Mouse (Mus musculus): ENCODE results near the gene Synpo2.

Synpo2 gene

GRCm38 (mm10) chr3:123163192-123163523 lies 72.8 kb downstream of the Synpo2 start:
- DNase-seq = peak; percentile 12 to 14

- DNase-seq = no peak
Observed at GRCm38 (mm10) chr3:123162289-123163191, 73.4 kb downstream of the Synpo2 start.

GRCm38 (mm10) chr3:123160792-123161191 lies 75.2 kb downstream of the Synpo2 start:
- DNase-seq = peak; percentile 62 to 73

GRCm38 (mm10) chr3:123159139-123159824 lies 76.7 kb downstream of the Synpo2 start:
- peak; percentile 72 to 75 for DNase-seq

GRCm38 (mm10) chr3:123158579-123158978 lies 77.4 kb downstream of the Synpo2 start:
- DNase-seq = peak; percentile 18 to 27

- DNase-seq = peak in 1 of 2 experiments; percentile 16
Observed at GRCm38 (mm10) chr3:123153337-123153736, 82.6 kb downstream of the Synpo2 start.

GRCm38 (mm10) chr3:123152911-123153310 lies 83.0 kb downstream of the Synpo2 start:
- no peak for DNase-seq

- DNase-seq = no peak
Observed at GRCm38 (mm10) chr3:123150523-123151135, 85.3 kb downstream of the Synpo2 start.

- DNase-seq = no peak
Observed at GRCm38 (mm10) chr3:123149380-123150162, 86.4 kb downstream of the Synpo2 start.

- no peak for DNase-seq
Observed at GRCm38 (mm10) chr3:123148641-123149040, 87.3 kb downstream of the Synpo2 start.

GRCm38 (mm10) chr3:123146557-123146956 lies 89.4 kb downstream of the Synpo2 start:
- DNase-seq = no peak

- DNase-seq = no peak
Observed at GRCm38 (mm10) chr3:123145942-123146341, 90.0 kb downstream of the Synpo2 start.

GRCm38 (mm10) chr3:123143412-123143811 lies 92.5 kb downstream of the Synpo2 start:
- DNase-seq = no peak

- no peak for DNase-seq
Observed at GRCm38 (mm10) chr3:123142298-123142697, 93.7 kb downstream of the Synpo2 start.

GRCm38 (mm10) chr3:123141069-123141468 lies 94.9 kb downstream of the Synpo2 start:
- no peak for DNase-seq

- no peak for DNase-seq
Observed at GRCm38 (mm10) chr3:123140134-123140533, 95.8 kb downstream of the Synpo2 start.

- DNase-seq = no peak
Observed at GRCm38 (mm10) chr3:123139619-123140018, 96.3 kb downstream of the Synpo2 start.

- DNase-seq = peak; percentile 12 to 41
Observed at GRCm38 (mm10) chr3:123138274-123139003, 97.5 kb downstream of the Synpo2 start.

- DNase-seq = no peak
Observed at GRCm38 (mm10) chr3:123132101-123132500, 103.8 kb downstream of the Synpo2 start.

GRCm38 (mm10) chr3:123131151-123131756 lies 104.7 kb downstream of the Synpo2 start:
- no peak for DNase-seq

GRCm38 (mm10) chr3:123130314-123131150 lies 105.4 kb downstream of the Synpo2 start:
- DNase-seq = no peak

Measured in cerebellum, postnatal 10 days (tissue).